In genomic region chr5:64513155-64513945, GRCm38 (mm10) we compare ENCODE assay signal across 9 mouse cellular contexts.
DNase-seq lines count a peak whose midpoint lies in the region; ATAC-seq and TF ChIP-seq lines count a peak whose summit lies in the region.
"Had no signal": no experiment of that assay in that cellular context is flagged by ENCODE, and none has a peak within 500 bp of the region (broad histone marks: within the 10 kb centered on the region; RNA-seq: fewer than 3 reads in every experiment).

No protein-coding gene starts in this region.

- 72% methylated on average over 20 of the region's 20 CpGs for whole genome bisulfite sequencing in kidney, adult 2 months

- H3K27ac ChIP-seq in kidney, adult 2 months (ENCODE audit: insufficient read depth, low read depth, low read length), result no peak overlapping the region
- H3K27ac ChIP-seq: macrophage had no signal

- H3K27me3 ChIP-seq in kidney, adult 2 months (replicated peaks; ENCODE audit: control insufficient read depth, insufficient read depth, low read length), result no peaks in the 10 kb centered on the region

- H3K36me3 ChIP-seq in kidney, adult 2 months (ENCODE audit: control insufficient read depth, insufficient read depth, low read length), result no peaks in the 10 kb centered on the region

- intact Hi-C loops in gastrocnemius, postnatal 14 days (cut with DNase I; ENCODE audit: low total_unique reads), result no loop called here

- peaks cover 5% of the 10 kb centered on the region; the same call in 1 of the 2 replicates for H3K4me1 ChIP-seq in kidney, adult 2 months (ENCODE audit: control insufficient read depth, insufficient read depth, low read length)

- TF ChIP-seq CTCF in kidney, adult 2 months (conservative IDR thresholded peaks at IDR 0.05; ENCODE audit: insufficient read depth, insufficient read length, low read depth, low read length), result no peak

- no peak overlapping the region for H3K4me3 ChIP-seq in kidney, adult 2 months (ENCODE audit: insufficient read depth, low read depth, low read length)

- DNase-seq in gastrocnemius, postnatal 14 days, result peak; percentile 22
- no peak for DNase-seq in gastrocnemius, adult 18-20 months (ENCODE audit: low spot score)
- DNase-seq in thymus, postnatal 14 days, result peak; percentile 44
- no peak for DNase-seq in thymus, postnatal 10 days (ENCODE audit: low spot score in 2 of 2)
- peak; percentile 56 to 74 for DNase-seq in layer of hippocampus, adult 8-10 months (ENCODE audit: low spot score in 2 of 2)
- DNase-seq in testis, postnatal 14 days (ENCODE audit: low spot score), result peak; percentile 28
- DNase-seq in kidney, adult 2 months, result no peak

- no peak for ATAC-seq in erythroblast, adult 5-6 weeks (replicated peaks; ENCODE audit: low FRiP score, poor library complexity, severe bottlenecking)

- no peak for TF ChIP-seq POLR2A in kidney, adult 2 months (IDR thresholded peaks at IDR 0.05; ENCODE audit: low read depth, low read length)

Comparison
In these comparisons a context has a peak if more than half of its experiments do, and no peak if none do; other contexts are left out.
1. DNase-seq: peak in gastrocnemius, postnatal 14 days (single experiment), thymus, postnatal 14 days (single experiment), layer of hippocampus, adult 8-10 months (2 of 2) and testis, postnatal 14 days (single experiment); none in gastrocnemius, adult 18-20 months (single experiment), thymus, postnatal 10 days (0 of 2) and kidney, adult 2 months (single experiment).